Mouse (Mus musculus): ENCODE results near the gene Hist2h2ab. TPM values are rescaled to one million over a fixed set of nuclear protein-coding genes. Genes with fewer than 3 reads are reported as not detected.
"Not testable (repeated sequence)": the region's sequence is repeated elsewhere in the genome, so short reads cannot be mapped to it uniquely, and the experiment has no call there.

Gene Hist2h2ab
- total RNA-seq, 1 experiment = 54.2 TPM

DNA sequence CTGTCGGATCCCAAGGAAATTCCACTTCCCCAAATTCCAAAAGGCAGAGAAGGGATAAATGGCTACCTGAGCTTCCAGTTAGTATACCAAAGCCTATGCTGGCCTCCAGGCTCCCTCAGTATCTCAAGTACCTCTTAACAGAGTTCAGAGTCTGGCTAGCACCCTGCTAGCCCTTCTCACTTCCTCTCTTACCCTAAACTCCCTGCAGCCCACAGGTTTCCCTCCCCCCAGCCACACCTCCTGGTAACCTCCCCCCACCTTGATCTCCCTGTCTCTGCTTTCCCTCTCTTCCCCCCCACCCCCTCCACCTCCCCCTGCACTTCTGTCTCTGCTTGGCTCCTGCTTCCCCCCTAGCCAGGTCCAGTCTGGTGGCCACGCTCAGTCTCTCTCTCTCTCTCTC lies 19.9 kb upstream of the Hist2h2ab start:
- Histone ChIP-seq H3K4me3 (ENCODE audit: insufficient read depth in 1 of 2, low read depth in 1 of 2, low read length in 2 of 2, poor library complexity in 1 of 2, severe bottlenecking in 1 of 2) (no peak overlapping the region), H3K9me3 (ENCODE audit: control insufficient read depth, insufficient read depth, low read depth, low read length) (no peaks in the 10 kb centered on the region), H3K27ac (ENCODE audit: insufficient read depth, low read depth, low read length, poor library complexity, severe bottlenecking) (no peak overlapping the region), H3K36me3 (ENCODE audit: control insufficient read depth, insufficient read depth, low read length, poor library complexity, severe bottlenecking) (no peaks in the 10 kb centered on the region), H3K4me1 (ENCODE audit: control insufficient read depth in 2 of 2, insufficient read depth in 2 of 2, low read length in 2 of 2, poor library complexity in 1 of 2) (peaks cover 0 to 3% of the 10 kb centered on the region in 2 experiments; a peak in 1 of 4 replicates), H3K9ac (ENCODE audit: insufficient read depth, low read depth, low read length, poor library complexity, severe bottlenecking) (no peak overlapping the region)
- no peak for TF ChIP-seq ZNF384 (IDR thresholded peaks at IDR 0.05; ENCODE audit: low read depth, low read length)
- TF ChIP-seq HCFC1 (IDR thresholded peaks at IDR 0.05; ENCODE audit: borderline replicate concordance, insufficient read depth, low read length) = no peak
- no peak for TF ChIP-seq CHD2 (IDR thresholded peaks at IDR 0.05; ENCODE audit: low read depth, low read length)
- TF ChIP-seq ZC3H11A (IDR thresholded peaks at IDR 0.05; ENCODE audit: borderline replicate concordance, low read depth, low read length) = no peak
- TF ChIP-seq MAFK (IDR thresholded peaks at IDR 0.05; ENCODE audit: insufficient read depth, low read depth, low read length) = no peak
- DNase-seq (ENCODE audit: low read depth, low spot score) = no peak
- in situ Hi-C loops (cut with MboI; ENCODE audit: low sequenced_read_pairs in 2 of 2, unreplicated experiment in 2 of 2) = no loop called here

GRCm38 (mm10) chr3:96207819-96208218 lies 11.8 kb upstream of the Hist2h2ab start:
- in situ Hi-C loops (cut with MboI; ENCODE audit: low sequenced_read_pairs in 2 of 2, unreplicated experiment in 2 of 2) = no loop called here
- no peak overlapping the region for H3K27ac ChIP-seq (ENCODE audit: insufficient read depth, low read depth, low read length, poor library complexity, severe bottlenecking)
- H3K4me3 ChIP-seq (ENCODE audit: insufficient read depth in 1 of 2, low read depth in 1 of 2, low read length in 2 of 2, poor library complexity in 1 of 2, severe bottlenecking in 1 of 2) = no peak overlapping the region
- H3K9ac ChIP-seq (ENCODE audit: insufficient read depth, low read depth, low read length, poor library complexity, severe bottlenecking) = no peak overlapping the region
- no peaks in the 10 kb centered on the region for H3K9me3 ChIP-seq (ENCODE audit: control insufficient read depth, insufficient read depth, low read depth, low read length)
- H3K4me1 ChIP-seq (ENCODE audit: control insufficient read depth in 2 of 2, insufficient read depth in 2 of 2, low read length in 2 of 2, poor library complexity in 1 of 2) = peaks cover 0 to 2% of the 10 kb centered on the region in 2 experiments; a peak in 1 of 4 replicates
- TF ChIP-seq MAFK (IDR thresholded peaks at IDR 0.05; ENCODE audit: insufficient read depth, low read depth, low read length) = no peak
- TF ChIP-seq ZC3H11A (IDR thresholded peaks at IDR 0.05; ENCODE audit: borderline replicate concordance, low read depth, low read length) = no peak
- no peak for TF ChIP-seq CHD2 (IDR thresholded peaks at IDR 0.05; ENCODE audit: low read depth, low read length)
- TF ChIP-seq ZNF384 (IDR thresholded peaks at IDR 0.05; ENCODE audit: low read depth, low read length) = no peak
- no peak for TF ChIP-seq HCFC1 (IDR thresholded peaks at IDR 0.05; ENCODE audit: borderline replicate concordance, insufficient read depth, low read length)
- H3K36me3 ChIP-seq (ENCODE audit: control insufficient read depth, insufficient read depth, low read length, poor library complexity, severe bottlenecking) = no peaks in the 10 kb centered on the region
- DNase-seq (ENCODE audit: low read depth, low spot score) = no peak

DNA sequence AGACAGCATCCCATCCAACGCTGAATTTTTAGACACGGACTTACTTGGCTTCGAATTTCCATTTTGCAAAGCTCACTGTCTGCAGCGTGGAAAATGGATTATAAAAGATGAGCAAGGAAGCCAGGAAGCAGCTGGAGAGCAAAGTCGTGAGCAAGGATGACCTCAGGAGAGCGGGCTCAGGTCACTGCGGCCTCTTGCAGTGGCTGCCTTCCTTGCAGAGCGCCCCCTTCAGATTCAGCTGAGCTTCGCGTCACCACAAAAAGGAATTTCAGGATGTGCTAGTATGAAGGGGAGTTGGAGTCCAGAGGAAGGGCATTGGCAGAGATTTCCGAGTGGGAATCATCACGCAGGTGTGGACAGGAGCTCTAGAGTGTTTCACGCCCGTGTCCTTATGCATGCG lies 10.4 kb upstream of the Hist2h2ab start:
- no peak for DNase-seq (ENCODE audit: low read depth, low spot score)
- TF ChIP-seq CHD2 (IDR thresholded peaks at IDR 0.05; ENCODE audit: low read depth, low read length) (no peak), MAFK (IDR thresholded peaks at IDR 0.05; ENCODE audit: insufficient read depth, low read depth, low read length) (no peak), ZC3H11A (IDR thresholded peaks at IDR 0.05; ENCODE audit: borderline replicate concordance, low read depth, low read length) (no peak), HCFC1 (IDR thresholded peaks at IDR 0.05; ENCODE audit: borderline replicate concordance, insufficient read depth, low read length) (no peak), ZNF384 (IDR thresholded peaks at IDR 0.05; ENCODE audit: low read depth, low read length) (no peak)
- Histone ChIP-seq H3K9ac (ENCODE audit: insufficient read depth, low read depth, low read length, poor library complexity, severe bottlenecking) (no peak overlapping the region), H3K4me3 (ENCODE audit: insufficient read depth in 1 of 2, low read depth in 1 of 2, low read length in 2 of 2, poor library complexity in 1 of 2, severe bottlenecking in 1 of 2) (no peak overlapping the region), H3K4me1 (ENCODE audit: control insufficient read depth in 2 of 2, insufficient read depth in 2 of 2, low read length in 2 of 2, poor library complexity in 1 of 2) (peaks cover 0 to 2% of the 10 kb centered on the region in 2 experiments; a peak in 1 of 4 replicates), H3K36me3 (ENCODE audit: control insufficient read depth, insufficient read depth, low read length, poor library complexity, severe bottlenecking) (no peaks in the 10 kb centered on the region), H3K9me3 (ENCODE audit: control insufficient read depth, insufficient read depth, low read depth, low read length) (no peaks in the 10 kb centered on the region), H3K27ac (ENCODE audit: insufficient read depth, low read depth, low read length, poor library complexity, severe bottlenecking) (no peak overlapping the region)
- in situ Hi-C loops (cut with MboI; ENCODE audit: low sequenced_read_pairs in 2 of 2, unreplicated experiment in 2 of 2) = no loop called here

DNA sequence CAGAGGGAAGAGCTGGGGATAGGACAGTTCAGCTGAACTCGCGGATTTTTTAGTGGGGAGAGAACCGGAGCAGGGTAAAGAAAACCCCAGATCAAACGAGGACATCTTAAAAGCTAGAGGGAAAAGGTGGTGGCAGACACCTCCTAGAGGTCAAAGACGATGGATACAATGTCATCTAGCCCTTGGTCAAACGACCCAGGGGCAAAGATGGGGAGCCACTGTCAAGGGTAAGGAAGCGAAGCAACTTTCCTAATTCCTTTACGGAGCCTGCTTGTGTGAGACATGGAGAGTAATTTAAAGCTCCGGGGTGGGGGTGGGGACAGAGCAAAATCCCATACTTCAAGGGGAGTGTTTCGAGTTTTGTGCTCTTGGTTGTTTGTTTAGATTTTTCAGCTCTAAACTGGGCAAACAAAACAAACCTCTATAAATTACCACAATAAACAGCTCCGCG lies 449 bp upstream of the Hist2h2ab start:
- no peaks in the 10 kb centered on the region for H3K36me3 ChIP-seq (ENCODE audit: control insufficient read depth, insufficient read depth, low read length, poor library complexity, severe bottlenecking)
- TF ChIP-seq CHD2 (IDR thresholded peaks at IDR 0.05; ENCODE audit: low read depth, low read length) (peak; percentile 14; the same call in 1 of the 2 replicates), HCFC1 (IDR thresholded peaks at IDR 0.05; ENCODE audit: borderline replicate concordance, insufficient read depth, low read length) (no peak), ZC3H11A (IDR thresholded peaks at IDR 0.05; ENCODE audit: borderline replicate concordance, low read depth, low read length) (0 out of 2 replicates have a peak, but pooled peaks have one; percentile 3)
- H3K4me3 ChIP-seq (ENCODE audit: insufficient read depth in 1 of 2, low read depth in 1 of 2, low read length in 2 of 2, poor library complexity in 1 of 2, severe bottlenecking in 1 of 2) = peak overlapping the region; percentile 59 to 68
- peak overlapping the region; percentile 77 for H3K9ac ChIP-seq (ENCODE audit: insufficient read depth, low read depth, low read length, poor library complexity, severe bottlenecking)
- H3K27ac ChIP-seq (ENCODE audit: insufficient read depth, low read depth, low read length, poor library complexity, severe bottlenecking) = peak overlapping the region; percentile 83
- no peaks in the 10 kb centered on the region for H3K9me3 ChIP-seq (ENCODE audit: control insufficient read depth, insufficient read depth, low read depth, low read length)
- no peak for DNase-seq (ENCODE audit: low read depth, low spot score)
- in situ Hi-C loops (cut with MboI; ENCODE audit: low sequenced_read_pairs in 2 of 2, unreplicated experiment in 2 of 2) = no loop called here
- H3K4me1 ChIP-seq (ENCODE audit: control insufficient read depth in 2 of 2, insufficient read depth in 2 of 2, low read length in 2 of 2, poor library complexity in 1 of 2) = peaks cover 0 to 3% of the 10 kb centered on the region in 2 experiments; a peak in 2 of 4 replicates

DNA sequence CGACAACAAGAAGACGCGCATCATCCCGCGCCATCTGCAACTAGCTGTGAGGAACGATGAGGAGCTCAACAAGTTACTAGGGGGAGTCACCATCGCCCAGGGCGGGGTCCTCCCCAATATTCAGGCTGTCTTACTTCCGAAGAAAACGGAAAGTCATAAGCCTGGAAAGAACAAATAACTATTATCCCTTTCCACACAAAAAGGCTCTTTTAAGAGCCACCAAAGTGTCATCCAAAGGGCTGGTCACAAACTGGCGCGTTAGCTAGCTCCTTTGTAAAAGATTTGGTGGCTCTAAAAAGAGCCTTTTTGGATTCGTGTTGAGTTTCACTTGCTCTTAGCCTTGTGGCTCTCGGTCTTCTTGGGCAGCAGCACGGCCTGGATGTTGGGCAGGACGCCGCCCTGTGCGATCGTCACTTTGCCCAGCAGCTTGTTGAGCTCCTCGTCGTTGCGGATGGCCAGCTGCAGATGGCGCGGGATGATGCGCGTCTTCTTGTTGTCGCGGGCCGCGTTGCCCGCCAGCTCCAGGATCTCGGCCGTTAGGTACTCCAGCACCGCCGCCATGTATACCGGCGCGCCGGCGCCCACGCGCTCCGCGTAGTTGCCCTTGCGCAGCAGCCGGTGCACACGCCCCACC lies 583 bp downstream of the Hist2h2ab start:
- H3K36me3 ChIP-seq (ENCODE audit: control insufficient read depth, insufficient read depth, low read length, poor library complexity, severe bottlenecking); DNase-seq (ENCODE audit: low read depth, low spot score); H3K4me1 ChIP-seq (ENCODE audit: control insufficient read depth in 2 of 2, insufficient read depth in 2 of 2, low read length in 2 of 2, poor library complexity in 1 of 2); in situ Hi-C loops (cut with MboI; ENCODE audit: low sequenced_read_pairs in 2 of 2, unreplicated experiment in 2 of 2); H3K9me3 ChIP-seq (ENCODE audit: control insufficient read depth, insufficient read depth, low read depth, low read length): not testable (repeated sequence)
- H3K4me3 ChIP-seq (ENCODE audit: insufficient read depth in 1 of 2, low read depth in 1 of 2, low read length in 2 of 2, poor library complexity in 1 of 2, severe bottlenecking in 1 of 2) = peak overlapping the region; percentile 75 to 77
- H3K27ac ChIP-seq (ENCODE audit: insufficient read depth, low read depth, low read length, poor library complexity, severe bottlenecking) = peak overlapping the region; percentile 93
- H3K9ac ChIP-seq (ENCODE audit: insufficient read depth, low read depth, low read length, poor library complexity, severe bottlenecking) = peak overlapping the region; percentile 95

Measured in ES-E14 (cell line).